Mouse (Mus musculus): Measurements from ENCODE around the gene Adm2. TPM values are rescaled to one million over a fixed set of nuclear protein-coding genes. Genes with fewer than 3 reads are reported as not detected.
A peak's percentile ranks its signal among the peaks of the same experiment; 100 is the strongest.

Gene Adm2
- polyA plus RNA-seq, 1 experiment from 2014 or later, result 0.64 TPM

- H3K4me1 ChIP-seq (replicated peaks; ENCODE audit: control insufficient read depth, insufficient read depth, low read length), result no peaks in the 10 kb centered on the region
- no peaks in the 10 kb centered on the region for H3K36me3 ChIP-seq (ENCODE audit: control insufficient read depth, insufficient read depth, low read length)
- H3K4me2 ChIP-seq (ENCODE audit: low read depth, low read length), result no peak overlapping the region
- ATAC-seq (ENCODE audit: low read depth), result no peak
- no peaks in the 10 kb centered on the region for H3K27me3 ChIP-seq (ENCODE audit: control insufficient read depth, insufficient read depth, low read depth, low read length)
- H3K9ac ChIP-seq (ENCODE audit: low read length), result no peak overlapping the region
- no peaks in the 10 kb centered on the region for H3K9me3 ChIP-seq (ENCODE audit: control insufficient read depth, low read length)
- WGBS, result 45% methylated on average over 1 of the region's 1 CpGs
- no peak overlapping the region for H3K4me3 ChIP-seq (ENCODE audit: low read length)
- H3K27ac ChIP-seq (ENCODE audit: low read length), result no peak overlapping the region
These were observed 19.2 kb downstream of the Adm2 start for GRCm38 (mm10) chr15:89341678-89342077.

- WGBS, result 74% methylated on average over 3 of the region's 3 CpGs
- H3K4me3 ChIP-seq (ENCODE audit: low read length), result no peak overlapping the region
These were observed 20.8 kb downstream of the Adm2 start for GRCm38 (mm10) chr15:89343325-89343724.

DNA sequence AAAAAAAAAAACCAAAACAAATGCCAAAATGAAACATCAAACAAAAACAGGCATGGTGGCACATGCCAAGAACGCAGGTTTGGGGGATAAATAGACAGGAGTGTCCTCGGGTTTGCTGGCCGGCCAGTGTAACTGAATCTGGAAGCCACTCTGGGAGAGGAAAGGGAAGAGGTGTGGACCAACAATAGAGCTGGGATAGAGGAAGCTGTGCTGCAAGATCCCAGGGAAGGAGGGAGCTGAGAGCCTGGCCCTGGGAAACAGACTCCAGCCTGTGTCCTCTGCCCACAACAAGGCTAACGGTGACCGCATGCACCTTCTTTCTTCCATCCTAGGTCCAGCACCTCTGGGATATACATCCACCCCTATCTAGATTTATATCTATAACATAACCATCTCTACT is 27.9 kb downstream of the Adm2 start:
- 70% methylated on average over 5 of the region's 5 CpGs for WGBS
- peaks cover 6% of the 10 kb centered on the region for H3K4me1 ChIP-seq (replicated peaks; ENCODE audit: control insufficient read depth, insufficient read depth, low read length)
- no peak for ATAC-seq (ENCODE audit: low read depth)
- no peak overlapping the region for H3K4me3 ChIP-seq (ENCODE audit: low read length)
- H3K27me3 ChIP-seq (ENCODE audit: control insufficient read depth, insufficient read depth, low read depth, low read length), result no peaks in the 10 kb centered on the region
- no peaks in the 10 kb centered on the region for H3K9me3 ChIP-seq (ENCODE audit: control insufficient read depth, low read length)
- H3K36me3 ChIP-seq (ENCODE audit: control insufficient read depth, insufficient read depth, low read length), result peaks cover 31% of the 10 kb centered on the region
- H3K4me2 ChIP-seq (ENCODE audit: low read depth, low read length), result no peak overlapping the region
- H3K27ac ChIP-seq (ENCODE audit: low read length), result no peak overlapping the region
- no peak overlapping the region for H3K9ac ChIP-seq (ENCODE audit: low read length)

More at GRCm38 (mm10) chr15:89343325-89343724, 20.8 kb downstream of the Adm2 start:
- H3K27ac ChIP-seq (ENCODE audit: low read length), result no peak overlapping the region
- H3K36me3 ChIP-seq (ENCODE audit: control insufficient read depth, insufficient read depth, low read length), result no peaks in the 10 kb centered on the region
- H3K9me3 ChIP-seq (ENCODE audit: control insufficient read depth, low read length), result no peaks in the 10 kb centered on the region
- no peaks in the 10 kb centered on the region for H3K27me3 ChIP-seq (ENCODE audit: control insufficient read depth, insufficient read depth, low read depth, low read length)
- no peak for ATAC-seq (ENCODE audit: low read depth)
- H3K4me1 ChIP-seq (replicated peaks; ENCODE audit: control insufficient read depth, insufficient read depth, low read length), result no peaks in the 10 kb centered on the region
- no peak overlapping the region for H3K9ac ChIP-seq (ENCODE audit: low read length)
- H3K4me2 ChIP-seq (ENCODE audit: low read depth, low read length), result no peak overlapping the region

DNA sequence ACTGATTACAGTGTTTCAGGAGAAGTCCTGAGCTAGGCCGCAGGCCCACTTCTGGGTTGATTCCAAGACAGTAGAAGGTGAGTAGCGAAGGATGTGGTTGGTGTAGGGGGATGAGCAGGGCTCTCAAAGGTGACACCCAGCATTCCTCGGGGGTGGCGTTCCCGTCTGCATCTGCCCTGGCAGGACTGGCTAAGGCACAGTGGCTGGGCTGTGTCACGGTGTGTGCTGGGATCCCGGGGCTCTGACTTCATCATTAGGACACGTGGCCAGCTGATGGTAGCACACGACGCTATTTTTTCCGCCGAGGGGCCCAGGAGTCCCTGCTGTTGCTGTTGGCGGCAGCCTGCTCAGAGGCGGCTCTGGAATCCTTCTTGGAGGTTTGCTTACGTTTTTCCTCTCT is 28.8 kb downstream of the Adm2 start:
- WGBS, result 83% methylated on average over 15 of the region's 15 CpGs
- Histone ChIP-seq H3K4me2 (ENCODE audit: low read depth, low read length) (no peak overlapping the region), H3K9me3 (ENCODE audit: control insufficient read depth, low read length) (no peaks in the 10 kb centered on the region), H3K9ac (ENCODE audit: low read length) (no peak overlapping the region), H3K27ac (ENCODE audit: low read length) (no peak overlapping the region), H3K4me1 (replicated peaks; ENCODE audit: control insufficient read depth, insufficient read depth, low read length) (peaks cover 6% of the 10 kb centered on the region), H3K36me3 (ENCODE audit: control insufficient read depth, insufficient read depth, low read length) (peaks cover 31% of the 10 kb centered on the region), H3K27me3 (ENCODE audit: control insufficient read depth, insufficient read depth, low read depth, low read length) (no peaks in the 10 kb centered on the region), H3K4me3 (ENCODE audit: low read length) (no peak overlapping the region)
- ATAC-seq (ENCODE audit: low read depth), result no peak

DNA sequence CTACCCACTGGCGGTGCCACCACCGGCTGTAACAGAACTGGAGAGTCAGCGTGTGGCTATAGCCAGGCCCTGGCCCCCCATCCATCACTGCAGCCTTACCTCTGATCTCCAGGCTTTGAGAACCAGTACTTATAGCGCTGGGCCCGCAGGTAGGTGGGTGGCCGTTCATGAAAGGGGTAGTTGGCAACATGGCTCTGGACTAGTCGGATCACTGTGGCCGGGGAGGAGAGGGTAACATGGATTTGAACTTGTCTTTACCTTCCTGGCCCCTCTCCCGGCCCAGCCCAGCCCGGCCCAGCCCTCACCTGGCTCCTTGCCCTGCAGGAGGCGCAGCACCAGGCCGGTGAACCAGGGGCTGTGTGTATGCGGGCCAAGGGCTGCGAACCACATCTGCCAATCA is 29.5 kb downstream of the Adm2 start:
- Histone ChIP-seq H3K9ac (ENCODE audit: low read length) (no peak overlapping the region), H3K36me3 (ENCODE audit: control insufficient read depth, insufficient read depth, low read length) (peaks cover 31% of the 10 kb centered on the region), H3K9me3 (ENCODE audit: control insufficient read depth, low read length) (no peaks in the 10 kb centered on the region), H3K27me3 (ENCODE audit: control insufficient read depth, insufficient read depth, low read depth, low read length) (no peaks in the 10 kb centered on the region), H3K4me2 (ENCODE audit: low read depth, low read length) (no peak overlapping the region), H3K4me3 (ENCODE audit: low read length) (no peak overlapping the region), H3K27ac (ENCODE audit: low read length) (no peak overlapping the region), H3K4me1 (replicated peaks; ENCODE audit: control insufficient read depth, insufficient read depth, low read length) (peaks cover 8% of the 10 kb centered on the region)
- ATAC-seq (ENCODE audit: low read depth), result no peak
- 90% methylated on average over 14 of the region's 14 CpGs for whole genome bisulfite sequencing

DNA sequence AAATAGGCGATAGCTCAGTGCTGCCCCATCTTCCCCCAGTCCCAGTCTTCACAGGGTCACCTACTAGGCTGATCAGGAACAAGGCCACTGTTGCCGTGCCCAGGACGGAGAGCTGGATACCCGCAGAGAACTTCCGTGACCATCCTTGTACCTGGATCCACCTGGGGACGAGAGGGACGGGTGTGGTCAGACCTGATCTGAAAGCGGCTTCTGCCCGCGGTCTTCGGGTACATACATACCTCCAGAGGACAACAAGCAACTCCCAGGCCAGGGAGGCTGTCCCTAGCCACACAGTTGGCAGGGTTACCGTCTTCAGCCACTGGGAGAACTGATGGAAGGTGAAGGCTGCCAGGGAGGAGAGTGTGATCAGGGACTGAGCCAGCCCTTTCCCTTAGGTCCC is 30.3 kb downstream of the Adm2 start:
- Histone ChIP-seq H3K4me2 (ENCODE audit: low read depth, low read length) (no peak overlapping the region), H3K27ac (ENCODE audit: low read length) (no peak overlapping the region), H3K4me1 (replicated peaks; ENCODE audit: control insufficient read depth, insufficient read depth, low read length) (peaks cover 15% of the 10 kb centered on the region), H3K27me3 (ENCODE audit: control insufficient read depth, insufficient read depth, low read depth, low read length) (no peaks in the 10 kb centered on the region), H3K9ac (ENCODE audit: low read length) (no peak overlapping the region), H3K9me3 (ENCODE audit: control insufficient read depth, low read length) (no peaks in the 10 kb centered on the region), H3K36me3 (ENCODE audit: control insufficient read depth, insufficient read depth, low read length) (peaks cover 31% of the 10 kb centered on the region), H3K4me3 (ENCODE audit: low read length) (no peak overlapping the region)
- ATAC-seq (ENCODE audit: low read depth), result no peak
- WGBS, result 97% methylated on average over 12 of the region's 12 CpGs

- Histone ChIP-seq H3K9me3 (ENCODE audit: control insufficient read depth, low read length) (no peaks in the 10 kb centered on the region), H3K4me3 (ENCODE audit: low read length) (no peak overlapping the region), H3K36me3 (ENCODE audit: control insufficient read depth, insufficient read depth, low read length) (peaks cover 35% of the 10 kb centered on the region), H3K27ac (ENCODE audit: low read length) (no peak overlapping the region), H3K4me1 (replicated peaks; ENCODE audit: control insufficient read depth, insufficient read depth, low read length) (peaks cover 15% of the 10 kb centered on the region), H3K9ac (ENCODE audit: low read length) (peak overlapping the region; percentile 88; the same call in 1 of the 2 replicates), H3K27me3 (ENCODE audit: control insufficient read depth, insufficient read depth, low read depth, low read length) (no peaks in the 10 kb centered on the region), H3K4me2 (ENCODE audit: low read depth, low read length) (no peak overlapping the region)
- no peak for ATAC-seq (ENCODE audit: low read depth)
- 94% methylated on average over 16 of the region's 16 CpGs for WGBS
These were observed 31.3 kb downstream of the Adm2 start for GRCm38 (mm10) chr15:89353837-89354236.

- WGBS, result 71% methylated on average over 7 of the region's 7 CpGs
- H3K27ac ChIP-seq (ENCODE audit: low read length), result no peak overlapping the region
These were observed 31.9 kb downstream of the Adm2 start for GRCm38 (mm10) chr15:89354455-89354854.

DNA sequence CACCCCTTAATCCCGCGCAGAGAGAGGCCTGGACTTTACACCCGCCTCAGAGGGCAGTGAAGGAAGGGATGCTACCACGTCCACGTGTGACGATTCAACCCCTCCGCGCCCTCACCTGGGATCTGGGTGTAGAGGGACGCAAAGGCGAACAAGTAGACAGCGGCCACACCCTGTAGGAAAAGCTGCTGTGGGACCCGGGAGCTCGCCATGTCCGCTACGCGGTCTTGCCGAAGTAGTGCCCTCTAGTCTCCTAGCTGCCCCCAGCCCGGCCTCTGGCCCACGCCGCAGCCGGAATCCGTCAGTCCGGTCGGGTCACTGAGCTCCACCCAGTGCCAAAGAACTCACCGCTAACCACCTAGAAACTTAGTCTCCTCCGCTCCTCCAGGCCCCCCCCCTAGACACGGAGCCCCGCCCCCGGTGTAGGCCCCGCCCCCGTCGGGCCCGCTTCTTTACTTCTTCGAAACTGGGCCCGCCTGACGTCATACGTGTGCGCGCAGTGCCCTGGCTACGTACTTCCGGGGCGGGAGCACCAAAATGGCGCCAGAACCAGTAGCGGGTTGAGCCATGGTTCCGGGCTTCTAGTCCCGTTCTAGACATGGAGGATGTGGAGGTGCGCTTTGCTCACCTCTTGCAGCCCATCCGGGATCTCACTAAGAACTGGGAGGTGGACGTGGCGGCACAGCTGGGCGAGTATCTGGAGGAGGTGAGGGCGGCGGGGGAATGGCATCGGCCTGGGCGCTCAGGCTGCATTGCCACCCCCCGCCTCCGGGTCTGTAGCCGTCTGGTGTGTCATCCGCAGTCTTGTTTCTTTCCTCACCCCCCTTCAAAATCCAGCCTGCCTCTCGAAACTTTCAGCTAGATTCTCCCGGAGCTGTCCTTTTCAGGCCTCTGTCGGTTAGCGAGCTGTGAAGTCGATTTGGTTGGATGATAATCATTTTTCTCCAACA is 33.0 kb downstream of the Adm2 start, which contains the start of the genes Lmf2 and Ncaph2:
Gene Lmf2 (minus strand): TSS at position 419 of the 947 bp plus-strand sequence.
Gene Ncaph2 (plus strand): TSS at position 479 of the 947 bp plus-strand sequence.
- H3K4me1 ChIP-seq (replicated peaks; ENCODE audit: control insufficient read depth, insufficient read depth, low read length), result peaks cover 15% of the 10 kb centered on the region
- peaks cover 32% of the 10 kb centered on the region for H3K36me3 ChIP-seq (ENCODE audit: control insufficient read depth, insufficient read depth, low read length)
- peak within 1 kb of the TSS; percentile 74 for H3K4me3 ChIP-seq (ENCODE audit: low read length)
- no peaks in the 10 kb centered on the region for H3K9me3 ChIP-seq (ENCODE audit: control insufficient read depth, low read length)
- ATAC-seq (ENCODE audit: low read depth), result peak; percentile 93
- no peaks in the 10 kb centered on the region for H3K27me3 ChIP-seq (ENCODE audit: control insufficient read depth, insufficient read depth, low read depth, low read length)
- peak within 1 kb of the TSS; percentile 88 for H3K9ac ChIP-seq (ENCODE audit: low read length)
- WGBS, result under 1% methylated on average over 59 of the region's 64 CpGs
- peak within 1 kb of the TSS; percentile 76 for H3K4me2 ChIP-seq (ENCODE audit: low read depth, low read length)
- H3K27ac ChIP-seq (ENCODE audit: low read length), result peak within 1 kb of the TSS; percentile 93

More at GRCm38 (mm10) chr15:89354455-89354854, 31.9 kb downstream of the Adm2 start:
- Histone ChIP-seq H3K9me3 (ENCODE audit: control insufficient read depth, low read length) (no peaks in the 10 kb centered on the region), H3K4me1 (replicated peaks; ENCODE audit: control insufficient read depth, insufficient read depth, low read length) (peaks cover 15% of the 10 kb centered on the region), H3K4me2 (ENCODE audit: low read depth, low read length) (peak overlapping the region; percentile 76), H3K4me3 (ENCODE audit: low read length) (peak overlapping the region; percentile 74), H3K27me3 (ENCODE audit: control insufficient read depth, insufficient read depth, low read depth, low read length) (no peaks in the 10 kb centered on the region), H3K36me3 (ENCODE audit: control insufficient read depth, insufficient read depth, low read length) (peaks cover 35% of the 10 kb centered on the region), H3K9ac (ENCODE audit: low read length) (peak overlapping the region; percentile 88)
- ATAC-seq (ENCODE audit: low read depth), result no peak
